Mouse (Mus musculus) lung, postnatal 0 days (tissue): Measurements from ENCODE around the gene Zfp827.

Experiments
- CTCF ChIP-seq: IDR thresholded peaks from 2 replicates; pipeline ENCODE4 v1.5.1; 2016; ENCODE audit warnings: antibody characterized with exemption, mild to moderate bottlenecking
- EP300 ChIP-seq: IDR thresholded peaks from 2 replicates; pipeline ENCODE4 v1.6.1; 2016; ENCODE audit warnings: antibody characterized with exemption, mild to moderate bottlenecking, control low read depth

- TF ChIP-seq CTCF (no peak), EP300 (no peak)
These were observed 130.1 kb downstream of the Zfp827 start for GRCm38 (mm10) chr8:79158357-79158756.
